Mouse (Mus musculus) gastrocnemius, postnatal 36 days (tissue): Measurements from ENCODE around the gene Matn4. TPM values are rescaled to one million over a fixed set of nuclear protein-coding genes. Genes with fewer than 3 reads are reported as not detected.
"Not testable (repeated sequence)": the region's sequence is repeated elsewhere in the genome, so short reads cannot be mapped to it uniquely, and the experiment has no call there.

ENCODE experiments used
- DNase-seq, 2 experiments: peaks; one replicate each; pipeline ENCODE4 v3.0.0; 2022
- intact Hi-C: fragments of 180-260 bp; cut with DNase I; formaldehyde crosslinking; loops from one replicate; pipeline ENCODE4 v1.15.1; 2025
- total RNA-seq, 2 experiments: library from RNA; stranded (reverse); gene quantifications; 2 replicates each; pipeline ENCODE4 v1.2.3; 2021

Gene Matn4
- total RNA-seq, 2 experiments from 2014 or later: 1.5 to 1.7 TPM

DNA sequence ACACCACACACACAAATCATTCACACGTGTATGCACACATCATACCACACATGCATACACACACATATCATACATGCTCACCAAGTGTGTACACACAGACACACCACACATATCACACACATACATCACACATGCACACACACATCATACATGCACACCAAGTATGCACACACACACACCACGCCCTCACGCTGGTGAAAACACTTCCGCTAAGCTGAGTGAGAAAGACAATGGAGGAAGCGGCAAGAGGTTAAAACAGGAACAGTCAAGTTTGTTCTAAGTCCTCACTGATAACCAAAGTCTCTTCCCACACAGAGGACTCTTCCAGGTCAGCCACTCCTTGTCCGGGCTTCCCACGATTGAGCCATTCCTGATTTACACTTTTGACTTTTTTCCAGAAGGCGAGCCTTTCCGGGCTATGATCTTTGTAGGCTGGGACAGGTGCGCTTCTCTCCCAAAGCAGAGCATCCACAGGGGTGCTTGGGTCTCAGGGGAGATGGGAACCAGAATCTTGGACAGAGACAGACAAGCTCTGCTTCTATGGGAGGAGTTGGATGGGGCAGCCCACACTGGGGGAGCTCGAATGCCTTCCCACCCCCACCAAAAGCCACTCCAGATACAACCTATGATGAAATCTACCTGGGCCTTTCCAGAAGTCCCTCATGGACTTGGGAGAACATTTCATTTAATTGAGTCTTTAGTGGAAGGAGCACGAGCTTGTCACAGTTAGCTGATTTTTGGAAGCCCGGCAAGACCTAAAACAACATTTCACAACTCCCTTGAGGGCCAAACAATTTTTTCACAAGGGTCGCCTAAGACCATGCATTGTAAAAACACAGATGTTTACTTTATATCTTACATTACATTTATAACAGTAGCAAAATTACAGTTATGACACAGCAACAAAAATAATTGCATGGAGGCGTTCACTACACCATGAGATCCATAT is 27.2 kb downstream of the Matn4 start:
- intact Hi-C loops: no loop called here
- no peak for DNase-seq

GRCm38 (mm10) chr2:164373187-164373586 is 31.8 kb downstream of the Matn4 start:
- intact Hi-C loops: no loop called here
- no peak for DNase-seq

GRCm38 (mm10) chr2:164372408-164373053 is 32.4 kb downstream of the Matn4 start:
- DNase-seq: no peak

DNA sequence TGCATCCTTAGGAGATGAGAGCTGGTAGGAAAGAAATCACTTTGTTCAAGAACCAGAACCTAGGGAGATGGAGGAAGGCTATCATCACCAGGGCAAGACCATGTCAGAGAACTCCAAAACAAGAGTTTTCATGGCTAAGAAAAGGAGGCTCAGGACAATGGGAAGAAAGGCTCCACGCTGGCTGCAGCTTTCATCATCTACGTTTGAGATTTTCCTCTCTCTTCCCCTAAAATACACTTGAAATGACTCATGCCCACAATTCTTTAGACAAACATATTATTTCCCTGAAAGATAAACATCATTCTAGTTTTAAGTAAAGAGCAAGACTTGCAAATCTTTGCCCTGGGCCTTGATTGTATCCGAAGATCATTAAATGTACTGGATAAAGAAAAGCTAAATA is 33.6 kb downstream of the Matn4 start:
- intact Hi-C loops: no loop called here

More at GRCm38 (mm10) chr2:164372408-164373053, 32.4 kb downstream of the Matn4 start:
- intact Hi-C loops: no loop called here

GRCm38 (mm10) chr2:164368620-164369105 is 36.3 kb downstream of the Matn4 start:
- intact Hi-C loops: no loop called here
- DNase-seq: no peak

More for the DNA sequence above, 33.6 kb downstream of the Matn4 start:
- DNase-seq: no peak

GRCm38 (mm10) chr2:164366947-164367346 is 38.0 kb downstream of the Matn4 start:
- intact Hi-C loops: no loop called here
- no peak for DNase-seq

DNA sequence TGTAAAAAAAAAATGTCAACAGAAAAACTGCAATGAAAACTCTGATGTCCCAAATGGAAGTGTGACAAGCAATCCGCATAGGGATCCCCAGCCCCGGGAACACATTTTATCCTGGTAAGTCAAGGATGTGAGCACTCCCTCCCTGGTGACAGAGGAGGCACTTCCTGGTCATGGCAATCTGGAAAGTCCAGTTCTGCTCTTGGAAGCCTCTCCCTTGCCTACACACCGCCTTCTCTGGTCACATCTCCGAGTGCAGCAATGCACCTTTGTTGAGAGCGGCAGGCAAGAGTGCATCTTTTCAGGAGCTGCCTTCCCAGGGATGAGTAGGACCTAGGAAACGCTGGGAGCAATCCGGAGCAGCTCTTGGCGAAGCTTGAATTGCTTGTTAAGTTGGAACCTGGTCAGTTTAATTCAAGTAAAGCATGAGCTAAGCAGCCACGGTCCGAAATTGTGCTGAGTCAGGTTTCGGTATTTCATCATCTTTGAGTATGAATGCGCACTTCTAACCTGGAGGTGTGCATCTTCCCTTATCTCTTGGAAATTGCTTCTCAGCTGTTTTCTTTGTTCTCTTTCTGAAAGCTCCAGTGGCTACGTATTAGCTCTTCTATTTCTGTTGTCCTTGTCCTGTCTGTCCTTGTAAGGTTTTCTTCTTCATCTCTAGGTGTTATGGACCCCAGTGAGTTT is 43.8 kb downstream of the Matn4 start:
- intact Hi-C loops: no loop called here
- DNase-seq: no peak

DNA sequence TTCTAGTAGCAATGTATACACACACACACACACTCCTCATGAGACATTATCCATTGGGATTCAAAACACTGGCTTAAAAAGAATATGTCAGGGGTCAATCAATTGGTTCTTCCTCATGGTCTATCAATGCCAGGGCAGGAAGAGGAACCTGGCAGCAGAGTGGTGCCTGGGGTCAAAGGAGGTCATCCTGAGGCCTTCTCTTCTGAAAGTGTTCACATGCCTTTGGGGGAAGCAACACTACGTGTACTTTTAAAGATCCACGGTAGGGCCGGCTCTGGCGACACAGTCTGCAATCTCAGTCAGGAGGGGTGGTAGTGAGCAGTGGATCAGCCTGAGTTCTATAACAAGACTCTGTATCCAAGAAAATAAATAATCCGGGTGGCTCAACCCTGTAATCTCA is 45.3 kb downstream of the Matn4 start:
- intact Hi-C loops: no loop called here
- no peak for DNase-seq

GRCm38 (mm10) chr2:164359031-164359430 is 45.9 kb downstream of the Matn4 start:
- no peak for DNase-seq

DNA sequence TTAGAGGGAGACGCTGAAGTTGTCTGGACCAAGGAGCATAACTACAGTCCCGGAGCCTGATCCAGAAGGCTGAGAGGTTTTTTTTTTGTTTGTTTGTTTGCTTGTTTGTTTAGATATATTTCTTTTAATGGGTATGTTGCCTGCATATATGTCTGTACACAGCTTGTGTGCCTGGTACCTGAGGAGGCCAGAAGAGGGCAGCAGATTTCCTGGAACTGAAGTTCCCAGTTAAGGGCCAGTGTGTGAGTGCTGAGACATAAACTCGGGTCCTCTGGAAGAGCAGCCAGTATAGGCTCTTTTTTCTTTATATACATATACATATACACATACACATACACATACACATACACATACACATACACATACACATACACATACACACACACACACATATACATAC is 46.6 kb downstream of the Matn4 start:
- DNase-seq: no peak
- intact Hi-C loops: no loop called here

More at GRCm38 (mm10) chr2:164359031-164359430, 45.9 kb downstream of the Matn4 start:
- intact Hi-C loops: no loop called here

GRCm38 (mm10) chr2:164356177-164356967 is 48.6 kb downstream of the Matn4 start:
- DNase-seq: no peak
- intact Hi-C loops: no loop called here

GRCm38 (mm10) chr2:164353356-164353755 is 51.6 kb downstream of the Matn4 start:
- intact Hi-C loops: loop anchor here (5.0 kb wide), 1 partner anchor 221 kb away; no protein-coding TSS in a partner anchor
- DNase-seq: no peak

DNA sequence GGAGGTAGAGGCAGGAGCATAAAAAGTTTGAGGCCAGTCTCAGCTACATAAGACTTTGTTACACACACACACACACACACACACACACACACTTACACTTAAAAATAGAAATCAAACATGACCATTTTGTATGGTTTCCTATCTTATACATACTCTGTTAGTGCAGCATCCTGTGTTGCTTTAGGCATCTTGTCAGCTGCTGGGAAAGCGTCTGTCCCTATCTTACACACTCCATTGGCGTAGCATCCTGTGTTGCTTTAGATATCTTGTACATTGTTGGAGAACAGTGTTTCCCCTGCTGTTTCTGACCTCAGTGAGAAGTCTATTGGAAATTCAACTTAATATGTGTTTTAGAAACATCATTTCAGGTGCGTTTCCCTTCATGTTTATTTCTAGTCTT is 52.3 kb downstream of the Matn4 start:
- intact Hi-C loops: loop anchor here (5.0 kb wide), 1 partner anchor 220 kb away; no protein-coding TSS in a partner anchor
- no peak for DNase-seq

DNA sequence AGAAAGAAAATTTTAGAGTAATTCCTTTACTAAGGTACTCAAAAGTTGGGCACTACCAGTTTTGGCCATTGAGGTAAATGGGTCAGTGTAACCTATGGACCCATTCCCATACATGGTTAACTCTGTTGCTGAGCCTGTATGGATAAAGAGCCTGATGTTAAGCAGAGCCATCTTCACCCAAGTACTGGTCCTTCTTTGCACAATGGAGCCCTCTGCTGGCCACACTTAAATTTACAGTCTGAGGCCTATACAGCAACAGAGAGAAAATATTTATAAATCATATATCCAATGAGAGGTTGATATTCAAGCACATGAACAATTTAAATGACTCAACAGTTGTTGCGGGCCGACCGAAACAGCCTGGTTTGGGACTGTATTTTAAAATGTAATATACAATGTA is 56.0 kb downstream of the Matn4 start:
- no peak for DNase-seq
- intact Hi-C loops: loop anchor here (2.0 kb wide), 1 partner anchor 246 kb away; no protein-coding TSS in a partner anchor

GRCm38 (mm10) chr2:164347697-164348096 is 57.3 kb downstream of the Matn4 start:
- intact Hi-C loops: loop anchor here (2.0 kb wide), 1 partner anchor 245 kb away; no protein-coding TSS in a partner anchor
- not testable (repeated sequence) for DNase-seq

DNA sequence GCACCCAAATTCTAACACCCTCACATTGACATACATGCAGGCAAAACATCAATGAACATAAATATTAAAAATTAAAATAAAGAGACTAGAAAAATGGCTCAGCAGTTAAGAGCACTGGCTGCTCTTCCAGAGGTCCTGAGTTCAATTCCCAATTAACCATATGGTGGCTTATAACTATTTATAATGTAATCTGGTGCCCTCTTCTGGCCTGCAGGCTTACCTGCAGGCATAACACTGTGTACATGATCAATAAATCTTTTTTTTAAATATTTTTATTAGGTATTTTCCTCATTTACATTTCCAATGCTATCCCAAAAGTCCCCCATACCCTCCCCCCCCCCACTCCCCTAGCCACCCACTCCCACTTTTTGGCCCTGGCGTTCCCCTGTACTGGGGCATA is 61.2 kb downstream of the Matn4 start:
- intact Hi-C loops, DNase-seq: not testable (repeated sequence)
